Mouse (Mus musculus) colon, adult 2 months (tissue): ENCODE results near the gene Tmem186. TPM values are rescaled to one million over a fixed set of nuclear protein-coding genes. Genes with fewer than 3 reads are reported as not detected.

Experiments used
- polyA plus RNA-seq: library from polyadenylated mRNA; depleted of rRNA; stranded (reverse); fragments of >200 nt; gene quantifications from 2 replicates; pipeline ENCODE4 v1.2.3, GENCODE M21; 2012; rRNA removed

The Tmem186 gene
- 13.4 and 13.7 TPM in 2 replicates for polyA plus RNA-seq

GRCm38 (mm10) chr16:8637217-8638051, at the start of gene Tmem186, which contains the start of gene Pmm2:
Gene Tmem186, minus strand, starts transcription at chr16:8637712.
Gene Pmm2, plus strand, starts transcription at chr16:8637674.

GRCm38 (mm10) chr16:8680470-8680869, 43.0 kb upstream of the Tmem186 start, which contains the start of gene Gm5767:
Gene Gm5767, plus strand, starts transcription at chr16:8680770.

GRCm38 (mm10) chr16:8671551-8672349, 34.2 kb upstream of the Tmem186 start, which contains the start of gene Carhsp1:
Gene Carhsp1, minus strand, starts transcription at chr16:8672155.

Other genes with a start within 250 kb of the Tmem186 start
- 0.08 TPM in 1 of 2 replicates, not detected in the other for gene Tmem114, start 212.6 kb downstream of the Tmem186 start, polyA plus RNA-seq
- gene Mettl22, start 166.9 kb downstream of the Tmem186 start, polyA plus RNA-seq = 12.7 and 13.6 TPM in 2 replicates
- 70.8 and 76.8 TPM in 2 replicates for gene Abat, start 124.3 kb downstream of the Tmem186 start, polyA plus RNA-seq
- gene Pmm2, start within 50 bp of the Tmem186 start, polyA plus RNA-seq = 208 and 235 TPM in 2 replicates
- 152 and 160 TPM in 2 replicates for gene Carhsp1, start 34.4 kb upstream of the Tmem186 start, polyA plus RNA-seq
- gene Gm5767, start 43.1 kb upstream of the Tmem186 start, polyA plus RNA-seq = not detected in 2 replicates
- gene Usp7, start 154.6 kb upstream of the Tmem186 start, polyA plus RNA-seq = 15.5 and 15.6 TPM in 2 replicates
- gene 1810013L24Rik, start 192.4 kb upstream of the Tmem186 start, polyA plus RNA-seq = 16.5 and 18.1 TPM in 2 replicates